Mouse (Mus musculus) intestine, embryonic 16.5 days (tissue): Measurements from ENCODE around the gene Abcb4. TPM values are rescaled to one million over a fixed set of nuclear protein-coding genes. Genes with fewer than 3 reads are reported as not detected.

Experiments used
- ATAC-seq: fragments of 200-750 bp; cut with Nextera tagmentation; 2 replicates; pipeline ENCODE4 v1.8.0; 2017; ENCODE audit warnings: moderate TSS enrichment, moderate library complexity
- H3K27ac ChIP-seq: fragments of 300-500 bp; sonication (generic); 2 replicates; pipeline ENCODE4 v1.5.1; 2014; ENCODE audit warnings: mild to moderate bottlenecking, low read length
- H3K27me3 ChIP-seq: fragments of 300-500 bp; sonication (generic); replicated peaks from 2 replicates; pipeline ENCODE4 v1.6.1; 2014; ENCODE audit warnings: low read length, control low read depth, mixed read lengths; ENCODE audit not compliant: control insufficient read depth, insufficient read depth
- H3K36me3 ChIP-seq: fragments of 300-500 bp; sonication (generic); 2 replicates; pipeline ENCODE4 v1.6.1; 2014; ENCODE audit warnings: low read length, control low read depth; ENCODE audit not compliant: control insufficient read depth, insufficient read depth
- H3K4me1 ChIP-seq: fragments of 300-500 bp; sonication (generic); 2 replicates; pipeline ENCODE4 v1.6.1; 2014; ENCODE audit warnings: low read length, control low read depth, mixed read lengths; ENCODE audit not compliant: control insufficient read depth, insufficient read depth
- H3K4me2 ChIP-seq: fragments of 300-500 bp; sonication (generic); 2 replicates; pipeline ENCODE4 v1.6.1; 2014; ENCODE audit warnings: low read depth, low read length, control low read depth
- H3K4me3 ChIP-seq: fragments of 300-500 bp; sonication (generic); 2 replicates; pipeline ENCODE4 v1.5.1; 2014; ENCODE audit warnings: mild to moderate bottlenecking, low read length
- H3K9ac ChIP-seq: fragments of 300-500 bp; sonication (generic); 2 replicates; pipeline ENCODE4 v1.6.1; 2014; ENCODE audit warnings: low read depth, low read length
- H3K9me3 ChIP-seq: fragments of 300-500 bp; sonication (generic); 2 replicates; pipeline ENCODE4 v1.6.1; 2016; ENCODE audit warnings: low read length, control low read depth; ENCODE audit not compliant: control insufficient read depth
- WGBS: fragments of 180-500 bp; shearing (Covaris S2); extraction: QIAGEN DNeasy Blood & Tissue Kit; methylation state at CpG from one replicate; pipeline ENCODE4 v1.1.7; 2014; 5-methylcytosine and 5-hydroxymethylcytosine counted together
- polyA plus RNA-seq: library from polyadenylated mRNA; unstranded; fragments of >200 nt; fragmentation: Nextera tagmentation; extraction: Ambion mirVana; gene quantifications from 2 replicates; pipeline ENCODE4 v1.2.1, GENCODE M21; 2015

Gene Abcb4
- polyA plus RNA-seq, 1 experiment from 2014 or later = 0.88 TPM

DNA sequence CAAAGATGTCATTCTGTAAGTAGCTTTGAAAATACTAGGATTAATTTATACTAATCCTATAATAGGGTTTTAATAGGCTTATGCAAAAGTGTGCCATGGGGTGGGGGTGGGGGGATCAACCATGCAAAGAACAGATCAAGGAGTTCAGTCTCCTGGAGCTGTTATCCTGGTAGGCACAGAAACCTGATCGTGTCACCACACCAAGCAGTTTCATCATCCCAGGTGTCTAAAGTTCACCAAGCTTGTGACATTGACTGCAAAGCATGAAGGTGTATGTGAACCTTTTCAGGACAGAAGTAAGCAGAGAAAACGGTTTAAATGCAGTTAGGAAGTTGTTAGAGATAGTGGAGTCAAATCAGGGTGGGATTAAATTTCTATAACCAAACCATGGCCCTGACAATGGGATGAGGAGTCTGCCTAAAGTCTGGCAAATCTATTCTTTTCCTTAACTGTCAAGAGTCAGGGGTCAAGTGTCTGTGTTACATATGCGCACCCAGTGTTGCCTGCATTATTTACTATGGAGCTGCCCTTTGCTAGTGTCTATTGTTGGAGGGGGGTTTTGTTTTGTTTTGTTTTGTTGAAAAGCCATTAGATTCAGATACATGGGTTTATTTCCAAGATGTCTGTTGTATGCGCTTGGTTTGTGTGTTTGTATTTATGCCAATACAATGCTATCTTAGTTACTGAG, 54.0 kb downstream of the Abcb4 start:
- Histone ChIP-seq H3K9ac (no peak overlapping the region), H3K9me3 (no peaks in the 10 kb centered on the region), H3K4me3 (no peak overlapping the region), H3K27me3 (no peaks in the 10 kb centered on the region), H3K4me2 (no peak overlapping the region), H3K27ac (no peak overlapping the region), H3K36me3 (no peaks in the 10 kb centered on the region), H3K4me1 (no peaks in the 10 kb centered on the region)
- WGBS = 69% methylated on average over 4 of the region's 4 CpGs
- ATAC-seq = peak; percentile 84

DNA sequence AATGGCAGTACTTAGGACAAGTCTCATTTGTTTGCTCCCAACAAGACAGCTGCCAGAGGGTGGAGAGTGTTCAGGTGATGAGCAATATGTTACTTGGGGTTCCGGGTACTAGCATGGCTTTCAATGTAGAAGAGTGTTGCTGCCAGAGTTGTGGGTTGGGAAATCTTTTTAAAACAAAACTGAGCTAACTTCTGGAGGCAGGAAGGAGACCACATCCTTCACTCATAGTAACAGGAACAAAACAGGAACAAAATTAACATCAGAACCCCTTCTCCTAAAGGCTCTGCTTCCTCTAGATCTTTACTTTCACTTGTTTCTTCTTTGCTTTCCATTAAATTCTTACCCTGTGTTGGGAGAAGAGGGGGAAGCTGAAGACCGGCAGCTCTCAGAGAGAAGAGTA, 60.1 kb downstream of the Abcb4 start:
- Histone ChIP-seq H3K4me3 (no peak overlapping the region), H3K27ac (no peak overlapping the region), H3K9ac (no peak overlapping the region), H3K9me3 (no peaks in the 10 kb centered on the region), H3K36me3 (no peaks in the 10 kb centered on the region), H3K27me3 (no peaks in the 10 kb centered on the region), H3K4me2 (no peak overlapping the region), H3K4me1 (no peaks in the 10 kb centered on the region)
- no peak for ATAC-seq
- 90% methylated on average over 2 of the region's 2 CpGs for WGBS

DNA sequence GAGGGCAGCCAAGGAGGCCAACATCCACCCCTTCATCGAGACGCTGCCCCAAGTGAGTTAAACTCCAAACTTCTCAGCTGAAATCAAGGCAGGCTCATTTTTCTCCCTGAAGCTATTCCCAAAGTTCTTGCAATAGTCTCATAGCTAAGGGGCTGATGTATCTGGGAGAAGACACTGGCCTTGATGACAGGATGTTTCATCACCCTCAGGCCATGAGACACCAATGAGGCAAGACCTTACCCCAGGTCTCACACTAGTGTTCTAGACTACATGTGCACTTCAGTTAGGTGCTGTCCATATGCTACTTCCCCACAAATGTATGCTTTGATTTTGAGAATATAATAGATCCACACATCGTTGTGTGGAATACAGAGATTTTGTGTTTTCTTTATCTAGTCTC, 62.0 kb downstream of the Abcb4 start:
- Histone ChIP-seq H3K27ac (no peak overlapping the region), H3K27me3 (no peaks in the 10 kb centered on the region), H3K36me3 (no peaks in the 10 kb centered on the region), H3K9me3 (no peaks in the 10 kb centered on the region), H3K4me2 (no peak overlapping the region), H3K4me1 (no peaks in the 10 kb centered on the region), H3K9ac (no peak overlapping the region), H3K4me3 (no peak overlapping the region)
- ATAC-seq = no peak
- 87% methylated on average over 3 of the region's 3 CpGs for WGBS

DNA sequence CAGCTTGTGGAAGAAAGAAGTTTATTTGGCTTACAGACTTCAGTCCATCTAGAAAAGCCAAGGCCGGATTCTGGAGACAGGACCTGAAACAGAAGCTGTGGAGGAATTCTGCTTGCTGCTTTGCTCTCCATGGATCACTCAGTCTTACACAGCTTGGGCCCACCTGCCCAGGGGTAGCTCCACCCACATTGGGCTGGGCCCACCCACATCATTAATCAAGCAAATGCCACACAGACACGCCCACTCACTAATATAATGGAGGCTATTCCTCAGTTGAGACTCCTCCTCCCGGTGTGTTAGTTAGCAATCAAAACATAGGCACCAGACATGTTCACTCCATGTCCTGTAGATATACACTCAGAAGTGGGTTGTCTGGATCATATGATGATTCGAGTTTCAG, 67.0 kb downstream of the Abcb4 start:
- 86% methylated on average over 4 of the region's 4 CpGs for whole genome bisulfite sequencing
- Histone ChIP-seq H3K9ac (no peak overlapping the region), H3K36me3 (no peaks in the 10 kb centered on the region), H3K27ac (no peak overlapping the region), H3K27me3 (no peaks in the 10 kb centered on the region), H3K9me3 (no peaks in the 10 kb centered on the region), H3K4me2 (no peak overlapping the region), H3K4me3 (no peak overlapping the region), H3K4me1 (no peaks in the 10 kb centered on the region)
- peak; percentile 48; the same call in 1 of the 2 replicates for ATAC-seq

DNA sequence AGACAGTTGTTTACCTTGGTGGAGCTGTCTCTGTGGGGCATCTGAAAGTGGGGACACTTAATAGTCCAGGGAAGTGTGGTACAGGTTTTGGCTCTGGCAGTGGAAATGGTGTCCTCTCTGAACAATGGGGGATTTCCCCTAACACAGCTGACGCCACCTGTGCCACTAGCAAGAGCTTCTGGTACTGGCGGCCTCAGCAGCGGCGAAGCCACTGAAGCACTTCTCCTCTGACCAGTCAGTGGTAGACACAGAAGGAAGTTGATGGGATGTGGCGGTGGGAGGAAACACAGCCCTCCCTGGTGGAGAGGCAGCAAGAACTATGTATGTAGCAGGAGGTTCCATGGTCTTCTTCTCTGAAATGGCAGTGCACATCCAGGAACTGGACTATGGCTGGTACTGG, 71.0 kb downstream of the Abcb4 start:
- no peak for ATAC-seq
- H3K4me2 ChIP-seq = no peak overlapping the region
- H3K4me3 ChIP-seq = no peak overlapping the region
- peaks cover 4% of the 10 kb centered on the region; the same call in 1 of the 2 replicates for H3K36me3 ChIP-seq
- no peak overlapping the region for H3K27ac ChIP-seq
- no peak overlapping the region for H3K9ac ChIP-seq
- H3K9me3 ChIP-seq = no peaks in the 10 kb centered on the region
- WGBS = 91% methylated on average over 5 of the region's 5 CpGs
- no peaks in the 10 kb centered on the region for H3K27me3 ChIP-seq
- no peaks in the 10 kb centered on the region for H3K4me1 ChIP-seq

DNA sequence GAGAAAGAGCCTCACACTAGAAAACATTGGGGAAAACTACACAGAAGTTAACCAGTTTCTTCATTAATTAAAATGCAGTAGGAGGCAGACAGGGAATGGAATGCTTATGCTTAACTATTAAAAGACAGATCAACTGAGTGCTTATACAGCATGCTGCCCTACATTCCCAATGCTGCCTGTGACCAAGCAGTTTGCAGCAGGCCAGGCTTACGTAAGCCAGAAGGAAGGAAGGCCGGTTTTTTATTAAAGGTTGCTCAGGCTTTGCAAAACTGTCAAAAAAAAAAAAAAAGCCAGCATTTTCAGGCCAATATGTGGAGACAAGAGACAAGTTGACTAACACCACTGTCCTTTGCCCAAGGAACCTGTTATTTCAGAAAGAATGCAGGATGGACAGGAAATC, 77.2 kb downstream of the Abcb4 start:
- H3K9me3 ChIP-seq = no peaks in the 10 kb centered on the region
- H3K4me2 ChIP-seq = no peak overlapping the region
- 89% methylated on average over 2 of the region's 2 CpGs for WGBS
- no peak overlapping the region for H3K27ac ChIP-seq
- H3K4me1 ChIP-seq = no peaks in the 10 kb centered on the region
- H3K27me3 ChIP-seq = no peaks in the 10 kb centered on the region
- H3K36me3 ChIP-seq = peaks cover 11% of the 10 kb centered on the region
- ATAC-seq = no peak
- H3K9ac ChIP-seq = no peak overlapping the region
- H3K4me3 ChIP-seq = no peak overlapping the region

DNA sequence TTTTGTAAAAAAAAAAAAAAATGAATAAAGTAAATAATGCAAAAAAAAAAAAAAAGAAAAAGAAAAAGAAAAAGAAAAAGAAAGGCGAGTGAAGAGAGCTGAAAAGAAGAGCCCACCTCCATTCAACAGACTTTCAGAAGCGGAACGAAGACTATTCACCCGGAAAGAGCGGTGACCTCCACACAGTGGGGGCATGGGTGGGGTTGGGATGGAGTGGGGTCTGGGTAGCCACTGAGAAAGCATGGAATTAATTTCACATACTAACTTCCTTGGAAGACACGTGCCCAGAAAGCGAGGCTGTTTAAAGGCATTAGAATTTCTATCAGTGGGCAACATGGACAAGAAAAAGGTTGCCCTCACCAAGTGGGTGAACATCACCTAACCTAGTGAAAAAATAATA, 78.8 kb downstream of the Abcb4 start:
- H3K27me3 ChIP-seq = no peaks in the 10 kb centered on the region
- H3K4me3 ChIP-seq = no peak overlapping the region
- 92% methylated on average over 7 of the region's 7 CpGs for WGBS
- H3K9ac ChIP-seq = no peak overlapping the region
- H3K27ac ChIP-seq = no peak overlapping the region
- H3K4me2 ChIP-seq = no peak overlapping the region
- ATAC-seq = no peak
- peaks cover 11% of the 10 kb centered on the region for H3K36me3 ChIP-seq
- H3K9me3 ChIP-seq = no peaks in the 10 kb centered on the region
- no peaks in the 10 kb centered on the region for H3K4me1 ChIP-seq

DNA sequence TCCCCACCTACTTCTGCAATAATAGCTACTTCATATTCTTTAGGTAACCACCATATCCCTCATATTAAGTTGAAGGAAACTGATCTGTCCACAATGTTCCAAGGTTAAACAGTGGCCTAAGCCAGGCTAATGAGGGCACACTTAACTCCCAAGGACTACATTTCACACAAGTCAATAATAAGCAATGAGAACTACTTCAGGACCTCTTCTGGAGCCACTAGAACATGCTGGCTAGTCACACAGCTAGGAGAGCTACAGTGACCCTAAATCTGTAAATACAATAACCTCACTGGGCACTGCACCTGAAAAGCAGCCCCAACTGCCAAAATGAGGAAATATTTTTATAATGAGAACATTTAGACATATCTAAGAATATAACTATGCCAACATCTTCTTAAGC, 81.2 kb downstream of the Abcb4 start:
- Histone ChIP-seq H3K4me3 (no peak overlapping the region), H3K4me1 (no peaks in the 10 kb centered on the region), H3K27ac (no peak overlapping the region), H3K9me3 (no peaks in the 10 kb centered on the region), H3K36me3 (peaks cover 5% of the 10 kb centered on the region), H3K4me2 (no peak overlapping the region), H3K27me3 (no peaks in the 10 kb centered on the region), H3K9ac (no peak overlapping the region)
- ATAC-seq = no peak

DNA sequence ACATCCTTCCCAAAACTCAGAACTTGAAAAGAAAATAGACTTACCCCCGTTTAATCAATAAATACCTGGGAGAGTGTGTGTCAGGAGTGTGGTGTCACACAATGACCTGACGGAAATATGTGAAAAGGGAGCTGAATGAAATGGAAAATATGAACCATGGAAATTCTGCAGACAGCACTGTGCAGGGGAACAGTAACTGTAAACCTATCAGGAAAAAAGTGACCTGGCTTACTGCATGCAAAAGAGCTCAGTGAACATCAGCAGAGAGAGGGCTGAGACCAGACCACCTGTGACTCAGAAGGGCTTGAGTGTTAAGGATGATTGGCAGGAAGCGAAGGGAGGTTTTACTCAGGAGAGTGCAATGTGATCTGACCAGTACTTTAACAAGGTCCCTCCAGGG, 92.0 kb downstream of the Abcb4 start:
- Histone ChIP-seq H3K9ac (no peak overlapping the region), H3K27me3 (no peaks in the 10 kb centered on the region), H3K4me1 (no peaks in the 10 kb centered on the region), H3K9me3 (no peaks in the 10 kb centered on the region), H3K36me3 (peaks cover 12% of the 10 kb centered on the region; the same call in 1 of the 2 replicates), H3K4me3 (no peak overlapping the region), H3K27ac (no peak overlapping the region), H3K4me2 (no peak overlapping the region)
- ATAC-seq = no peak
- WGBS = 92% methylated on average over 3 of the region's 3 CpGs

DNA sequence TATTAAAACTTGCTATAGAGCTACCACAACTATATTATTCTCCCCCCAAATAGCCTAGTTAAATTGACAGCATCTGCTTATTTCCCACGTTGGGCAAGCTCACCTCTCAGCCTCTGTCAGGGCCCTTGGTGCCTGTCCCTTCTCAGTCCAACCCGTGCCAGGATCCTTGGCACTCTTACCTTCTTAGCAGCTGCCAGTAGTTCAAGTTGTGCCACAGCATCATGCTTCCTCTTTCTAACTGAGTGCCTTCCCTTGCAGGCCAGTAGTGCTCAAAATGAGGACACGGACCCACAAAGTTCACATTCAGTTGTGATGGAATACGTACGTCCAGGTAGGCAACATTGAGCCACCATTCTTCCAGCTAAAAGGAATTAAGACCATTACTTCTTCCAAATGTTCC, 94.4 kb downstream of the Abcb4 start:
- Histone ChIP-seq H3K9ac (no peak overlapping the region), H3K4me2 (no peak overlapping the region), H3K9me3 (no peaks in the 10 kb centered on the region), H3K36me3 (no peaks in the 10 kb centered on the region), H3K4me3 (no peak overlapping the region), H3K27me3 (no peaks in the 10 kb centered on the region), H3K27ac (no peak overlapping the region), H3K4me1 (no peaks in the 10 kb centered on the region)
- WGBS = 95% methylated on average over 5 of the region's 5 CpGs
- no peak for ATAC-seq
